Mouse (Mus musculus): Measurements from ENCODE around the gene Wdr24.

- TF ChIP-seq GATA1 (IDR thresholded peaks at IDR 0.05; ENCODE audit: low read length) (no peak), TAL1 (IDR thresholded peaks at IDR 0.05; ENCODE audit: low read length) (no peak)
These were observed 14.4 kb upstream of the Wdr24 start, which contains the start of gene Fbxl16 for GRCm38 (mm10) chr17:25808789-25809605.
